Mouse (Mus musculus) adrenal gland (tissue): ENCODE results near the gene Olfr615.
"Not testable (repeated sequence)": the region's sequence is repeated elsewhere in the genome, so short reads cannot be mapped to it uniquely, and the experiment has no call there.

ENCODE experiments used
- intact Hi-C: fragments of 180-260 bp; cut with DNase I; formaldehyde crosslinking; loops from one replicate; pipeline ENCODE4 v1.15.1; 2025
- long read RNA-seq, 2 experiments: library from polyadenylated mRNA; unstranded; transcript quantifications; one replicate each; pipeline ENCODE4 v2.0.0; 2020; ENCODE audit warnings: borderline replicate concordance in 1 of 2; ENCODE audit not compliant: insufficient replicate concordance in 1 of 2
- microRNA-seq, 2 experiments: library from miRNA; unstranded; fragments of <30 nt; microRNA quantifications; one replicate each; pipeline ENCODE4; 2019

Olfr615 gene
- long read RNA-seq, experiment 1, result 0 reads
- long read RNA-seq, experiment 2, result 0 reads

DNA sequence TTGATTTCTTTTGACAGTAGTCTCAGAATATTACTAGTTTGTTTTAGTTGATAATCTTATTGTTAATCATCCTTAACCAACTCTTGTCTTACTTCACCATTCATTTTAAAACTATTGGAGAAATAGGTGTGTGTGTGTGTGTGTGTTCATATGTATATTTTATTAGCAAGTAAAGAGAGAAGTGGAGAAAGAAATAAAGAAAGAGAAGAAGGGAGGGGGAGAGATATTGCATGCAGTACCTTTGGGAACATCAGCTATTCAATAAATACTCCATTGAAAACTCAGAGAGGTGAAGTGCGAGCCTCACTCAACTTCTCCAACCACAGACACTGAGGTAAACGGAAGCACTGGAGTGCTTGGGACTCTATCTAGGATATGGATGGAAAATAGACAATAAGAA lies at the start of gene Olfr615:
TSS of gene Olfr615 (plus strand) at position 301 of the 400 bp plus-strand sequence.
- intact Hi-C loops, result no loop called here

DNA sequence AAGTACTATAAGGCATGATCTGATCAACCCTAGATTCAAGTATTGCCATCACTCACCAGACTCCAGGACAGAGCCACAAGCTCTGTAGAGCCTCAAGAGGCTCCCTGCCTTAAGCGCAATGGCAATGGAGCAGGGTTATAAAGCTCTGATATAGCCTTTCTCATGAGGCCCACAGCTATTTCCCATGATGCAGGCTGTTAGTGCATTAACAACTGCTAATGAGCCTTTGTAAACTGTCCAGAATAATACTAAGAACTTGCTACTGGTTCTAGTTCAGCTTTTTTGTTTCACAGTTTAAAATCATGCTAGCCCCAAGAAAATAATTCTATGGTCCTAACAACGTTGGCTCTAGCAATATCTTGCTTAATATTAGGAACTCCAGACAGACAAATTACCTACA lies 43.9 kb upstream of the Olfr615 start, which contains the start of gene Olfr610:
TSS of gene Olfr610 (minus strand) at position 101 of the 400 bp plus-strand sequence.
- intact Hi-C loops, result no loop called here

- intact Hi-C loops, result not testable (repeated sequence)
These were observed 35.1 kb upstream of the Olfr615 start, which contains the start of gene Olfr611 for GRCm38 (mm10) chr7:103520746-103521145. Olfr611 (minus strand) TSS chr7:103520846.

DNA sequence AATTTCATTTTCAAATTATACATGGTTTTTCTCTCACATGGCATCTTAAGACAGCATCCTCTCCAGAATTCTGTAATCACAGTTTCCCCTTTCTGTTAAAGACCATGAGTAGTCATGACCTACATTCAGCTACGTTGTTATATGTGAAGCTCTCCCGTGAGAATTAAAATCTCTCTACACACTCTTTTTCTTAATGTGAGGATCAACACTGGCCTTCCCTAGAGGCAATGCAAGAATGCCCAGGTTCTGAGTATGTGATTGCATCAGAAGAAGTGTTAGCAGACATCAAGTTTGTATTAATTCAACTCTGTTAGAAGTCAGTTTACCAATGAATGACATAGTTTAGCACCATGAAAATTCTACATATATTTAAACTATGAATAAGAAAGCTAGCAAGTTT lies 13.3 kb upstream of the Olfr615 start, which contains the start of gene Olfr612:
TSS of gene Olfr612 (minus strand) at position 101 of the 400 bp plus-strand sequence.
- intact Hi-C loops, result not testable (repeated sequence)

DNA sequence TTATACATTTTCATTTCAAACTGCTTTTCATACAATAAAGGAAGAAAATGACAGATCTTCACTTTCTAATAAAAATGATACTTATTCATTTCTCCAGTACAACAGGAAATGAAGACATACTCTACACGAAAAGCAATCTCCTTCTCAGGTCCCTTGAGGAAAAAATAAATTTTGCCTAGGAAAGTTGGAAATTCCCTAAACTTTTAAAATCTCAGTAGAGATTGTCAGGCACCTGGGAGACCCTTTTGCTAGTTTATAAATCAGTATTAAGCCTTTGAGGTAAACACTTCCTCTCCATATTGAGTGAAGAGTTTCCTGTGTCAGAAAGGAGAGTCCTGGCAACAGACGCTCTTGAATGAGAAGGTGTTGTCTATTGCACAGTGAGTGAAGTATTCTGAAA lies 8.1 kb upstream of the Olfr615 start, which contains the start of gene Olfr613:
TSS of gene Olfr613 (plus strand) at position 301 of the 400 bp plus-strand sequence.
- intact Hi-C loops, result no loop called here

DNA sequence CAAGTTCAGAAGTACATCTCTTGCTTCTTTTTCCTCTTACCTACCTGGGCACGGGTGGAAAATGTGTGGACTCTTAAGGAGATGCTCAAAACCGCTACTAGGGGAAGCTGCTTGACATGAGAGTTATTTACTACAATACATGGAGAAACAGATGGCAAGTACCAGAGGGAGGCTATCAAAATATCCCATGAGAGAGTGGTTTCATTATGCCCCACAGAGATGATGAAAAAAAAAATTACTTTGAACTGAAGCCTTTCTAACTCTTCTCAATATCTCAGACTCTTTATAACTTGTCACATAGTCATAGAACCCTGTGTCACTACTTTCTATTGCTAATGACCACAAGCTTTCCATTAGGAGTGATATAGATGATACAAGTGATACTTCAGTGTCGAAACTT lies 13.2 kb downstream of the Olfr615 start, which contains the start of gene Olfr616:
TSS of gene Olfr616 (minus strand) at position 101 of the 400 bp plus-strand sequence.
- intact Hi-C loops, result no loop called here

DNA sequence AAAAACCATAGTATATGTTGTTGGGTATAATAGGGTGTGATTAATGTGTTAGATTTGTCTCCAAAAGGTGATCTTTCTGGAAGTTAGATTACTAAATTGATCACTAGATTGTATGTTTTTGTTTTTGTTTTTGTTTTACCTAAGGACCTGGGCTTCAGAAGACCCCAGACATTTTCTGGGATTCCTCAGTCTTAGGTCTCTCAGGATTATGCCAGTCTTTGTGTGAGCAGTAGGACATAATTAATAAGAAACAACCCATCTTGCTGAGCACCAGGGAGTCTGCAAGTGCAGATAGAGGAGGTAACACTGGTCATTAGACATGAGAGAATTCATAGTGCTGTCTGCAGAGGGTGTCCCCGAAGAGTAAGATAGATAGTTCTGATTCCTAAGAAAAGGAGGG lies 16.9 kb downstream of the Olfr615 start, which contains the start of gene Olfr617:
TSS of gene Olfr617 (plus strand) at position 301 of the 400 bp plus-strand sequence.
- intact Hi-C loops, result no loop called here

DNA sequence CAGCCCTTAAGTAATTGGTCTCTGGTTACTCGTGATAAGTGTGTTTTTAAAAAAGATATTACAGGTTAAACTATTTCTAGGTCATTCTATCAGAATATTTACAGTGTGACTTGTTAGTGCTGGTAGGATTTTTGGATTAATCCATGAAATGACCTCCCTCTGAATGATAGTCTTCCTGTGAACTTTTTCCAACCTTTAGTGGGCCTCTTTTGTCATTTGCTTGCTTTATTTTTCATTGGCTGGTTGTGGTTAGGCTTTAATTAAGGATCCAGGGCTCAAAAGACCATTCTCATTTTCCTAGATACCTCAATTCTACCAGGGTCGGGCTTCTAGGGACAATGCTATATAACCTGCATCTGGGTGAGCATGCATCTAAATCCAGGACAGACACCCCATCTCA lies 33.9 kb downstream of the Olfr615 start, which contains the start of gene Olfr618:
TSS of gene Olfr618 (plus strand) at position 301 of the 400 bp plus-strand sequence.
- intact Hi-C loops, result no loop called here

DNA sequence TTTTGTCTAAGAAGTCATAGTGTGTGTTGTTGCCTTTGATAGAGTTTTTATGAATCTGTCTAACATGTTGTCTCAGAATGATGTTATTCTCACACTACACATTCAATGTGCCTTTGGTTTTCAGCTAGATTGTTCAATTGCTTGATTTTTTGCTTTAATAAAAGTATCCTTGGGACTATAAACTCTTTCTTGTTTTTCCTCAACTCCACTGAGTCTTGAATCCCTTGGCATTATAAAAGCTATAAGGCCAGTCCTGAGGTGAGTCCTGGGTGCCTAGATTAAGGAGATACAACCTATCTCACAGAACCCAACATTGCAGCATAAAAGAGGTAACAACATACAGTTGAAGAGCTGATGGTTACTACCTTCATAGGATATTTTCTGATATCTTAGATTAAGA lies 44.4 kb downstream of the Olfr615 start, which contains the start of gene Olfr619:
TSS of gene Olfr619 (plus strand) at position 301 of the 400 bp plus-strand sequence.
- intact Hi-C loops, result no loop called here

GRCm38 (mm10) chr7:103607425-103607824 lies 51.5 kb downstream of the Olfr615 start:
- intact Hi-C loops, result no loop called here

GRCm38 (mm10) chr7:103612434-103612833 lies 56.6 kb downstream of the Olfr615 start, which contains the start of gene Olfr620:
Olfr620 (minus strand) TSS chr7:103612534.
- intact Hi-C loops, result no loop called here

Small RNAs within 50 kb of the gene (microRNA-seq; reads per million reads assigned to microRNA genes)
- 0 reads per million in 2 experiments for gene Gm26506
